Mouse (Mus musculus): ENCODE results near the gene Gm36079.
"Not testable (repeated sequence)": the region's sequence is repeated elsewhere in the genome, so short reads cannot be mapped to it uniquely, and the experiment has no call there.

GRCm38 (mm10) chr13:120035151-120035550 is 8.3 kb upstream of the Gm36079 start:
- not testable (repeated sequence) for TF ChIP-seq POLR2A (IDR thresholded peaks at IDR 0.05; ENCODE audit: control insufficient read depth, extremely low read depth, insufficient read depth, low read length, poor library complexity); CTCF (IDR thresholded peaks at IDR 0.05; ENCODE audit: borderline replicate concordance, control insufficient read depth, extremely low read depth, insufficient read depth, low read length, poor library complexity)

All from thymus, adult 2 months (tissue).